9 mouse cellular contexts compared by ENCODE assay signal in the genomic region with DNA sequence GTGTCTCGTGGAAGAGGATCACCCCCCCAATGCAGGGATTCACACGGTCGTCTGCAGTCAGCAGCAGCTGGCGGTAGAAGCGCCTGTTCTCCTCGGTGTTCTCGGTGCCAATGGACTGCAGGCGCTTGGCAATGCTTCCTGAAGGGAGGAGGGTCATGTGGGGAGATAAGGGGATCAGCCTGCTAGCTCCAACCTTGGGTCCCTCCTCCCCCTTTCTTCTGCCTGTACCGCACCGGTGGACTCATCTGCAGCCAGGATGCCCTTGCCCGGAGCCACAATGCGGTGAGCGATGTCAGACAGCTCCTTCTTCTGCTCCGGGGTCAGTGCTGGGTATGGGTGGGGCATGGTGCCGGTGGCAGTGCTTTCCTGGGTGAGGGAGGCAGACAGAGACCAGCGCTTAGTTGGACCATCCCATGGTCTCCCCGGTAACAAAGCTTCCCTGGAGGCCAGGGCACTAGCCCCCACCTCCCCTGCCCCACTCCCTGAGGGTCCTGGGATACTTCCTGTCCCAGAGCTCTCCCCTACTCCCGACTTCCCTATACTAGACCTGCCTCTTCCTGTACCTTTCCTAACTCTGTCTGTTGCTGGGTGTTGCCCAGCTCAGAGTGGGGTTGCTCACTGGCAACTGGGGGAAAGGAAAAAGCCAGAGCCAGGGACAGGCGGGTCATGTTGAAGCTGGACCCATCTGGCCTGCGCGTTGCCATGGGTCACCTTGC. TPM values are rescaled to one million over a fixed set of nuclear protein-coding genes. Genes with fewer than 3 reads are reported as not detected.
DNase-seq lines count a peak whose midpoint lies in the region; ATAC-seq and TF ChIP-seq lines count a peak whose summit lies in the region.
"Had no signal": no experiment of that assay in that cellular context is flagged by ENCODE, and none has a peak within 500 bp of the region (broad histone marks: within the 10 kb centered on the region; RNA-seq: fewer than 3 reads in every experiment).

Gene Fam57b, plus strand, starts transcription at position 258 of the 716 bp plus-strand sequence.

- H3K36me3 ChIP-seq in spleen, adult 2 months (ENCODE audit: control insufficient read depth, insufficient read depth, low read length): peaks cover 16% of the 10 kb centered on the region
- peaks cover 35% of the 10 kb centered on the region for H3K36me3 ChIP-seq in kidney, embryonic 16.5 days (ENCODE audit: insufficient read depth, low read length)
- peaks cover 41% of the 10 kb centered on the region for H3K36me3 ChIP-seq in lung, embryonic 15.5 days
- H3K36me3 ChIP-seq in stomach, embryonic 16.5 days (ENCODE audit: control insufficient read depth, insufficient read depth, low read length): peaks cover 18% of the 10 kb centered on the region

- WGBS in spleen, adult 2 months: 38% methylated on average over 20 of the region's 21 CpGs
- WGBS in kidney, embryonic 16.5 days: 23% methylated on average over 21 of the region's 21 CpGs
- 16% methylated on average over 21 of the region's 21 CpGs for WGBS in lung, embryonic 15.5 days
- WGBS in stomach, embryonic 16.5 days: 21% methylated on average over 21 of the region's 21 CpGs

- H3K4me2 ChIP-seq in kidney, embryonic 16.5 days (replicated peaks; ENCODE audit: low read depth, low read length): peak within 1 kb of the TSS; percentile 81
- peak within 1 kb of the TSS; percentile 86 for H3K4me2 ChIP-seq in lung, embryonic 15.5 days
- H3K4me2 ChIP-seq in stomach, embryonic 16.5 days (ENCODE audit: low read depth, low read length): peak within 1 kb of the TSS; percentile 55

- DNase-seq in spleen, adult 2 months (ENCODE audit: low read depth in 1 of 2, low spot score in 2 of 2): no peak
- no peak for DNase-seq in spleen, postnatal 36 days (ENCODE audit: low spot score in 2 of 2)
- DNase-seq in cerebellum, postnatal 10 days: peak; percentile 88 to 91
- peak; percentile 62 for DNase-seq in heart, adult 8-10 months (ENCODE audit: low spot score)
- no peak for DNase-seq in right cerebral cortex, postnatal 4 days

- no peak for TF ChIP-seq CTCF in spleen, adult 2 months (IDR thresholded peaks at IDR 0.05; ENCODE audit: extremely low read depth, insufficient read depth, insufficient read length, insufficient replicate concordance)

- no peak for TF ChIP-seq POLR2A in spleen, adult 2 months (IDR thresholded peaks at IDR 0.05; ENCODE audit: low read depth, low read length)

- H3K9ac ChIP-seq in kidney, embryonic 16.5 days (replicated peaks; ENCODE audit: low read length): peak within 1 kb of the TSS; percentile 91
- peak within 1 kb of the TSS; percentile 92 for H3K9ac ChIP-seq in lung, embryonic 15.5 days
- H3K9ac ChIP-seq in stomach, embryonic 16.5 days (ENCODE audit: low read length): peak within 1 kb of the TSS; percentile 87

- no peaks in the 10 kb centered on the region for H3K27me3 ChIP-seq in spleen, adult 2 months (ENCODE audit: control insufficient read depth, insufficient read depth, low read length)
- no peaks in the 10 kb centered on the region for H3K27me3 ChIP-seq in kidney, embryonic 16.5 days (ENCODE audit: insufficient read depth, low read length)
- H3K27me3 ChIP-seq in lung, embryonic 15.5 days: no peaks in the 10 kb centered on the region
- H3K27me3 ChIP-seq in stomach, embryonic 16.5 days (ENCODE audit: control insufficient read depth, insufficient read depth, low read length): no peaks in the 10 kb centered on the region

- H3K4me1 ChIP-seq in spleen, adult 2 months (ENCODE audit: control insufficient read depth, insufficient read depth, insufficient read length): peaks cover 9% of the 10 kb centered on the region; the same call in 1 of the 2 replicates
- H3K4me1 ChIP-seq in kidney, embryonic 16.5 days (ENCODE audit: insufficient read depth, low read length): peaks cover 47% of the 10 kb centered on the region
- peaks cover 39% of the 10 kb centered on the region for H3K4me1 ChIP-seq in lung, embryonic 15.5 days
- peaks cover 35% of the 10 kb centered on the region for H3K4me1 ChIP-seq in stomach, embryonic 16.5 days (ENCODE audit: control insufficient read depth, insufficient read depth, low read length)

- H3K9me3 ChIP-seq in kidney, embryonic 16.5 days (ENCODE audit: low read length): no peaks in the 10 kb centered on the region
- H3K9me3 ChIP-seq in lung, embryonic 15.5 days: no peaks in the 10 kb centered on the region
- H3K9me3 ChIP-seq in stomach, embryonic 16.5 days (replicated peaks; ENCODE audit: control insufficient read depth, low read length): no peaks in the 10 kb centered on the region

- peak within 1 kb of the TSS; percentile 97 for H3K27ac ChIP-seq in spleen, adult 2 months (ENCODE audit: insufficient read depth, low read length)
- peak within 1 kb of the TSS; percentile 92 for H3K27ac ChIP-seq in kidney, embryonic 16.5 days (ENCODE audit: low read length)
- peak within 1 kb of the TSS; percentile 95 for H3K27ac ChIP-seq in lung, embryonic 15.5 days
- H3K27ac ChIP-seq in stomach, embryonic 16.5 days (ENCODE audit: low read length): peak within 1 kb of the TSS; percentile 97

- ATAC-seq in kidney, embryonic 16.5 days (ENCODE audit: low FRiP score, low TSS enrichment): no peak
- ATAC-seq in lung, embryonic 15.5 days (ENCODE audit: borderline replicate concordance, extremely low read depth, low FRiP score, low TSS enrichment): no peak
- ATAC-seq in stomach, embryonic 16.5 days (ENCODE audit: insufficient read depth, low FRiP score): no peak

- peak within 1 kb of the TSS; percentile 95 for H3K4me3 ChIP-seq in spleen, adult 2 months (ENCODE audit: extremely low read depth, insufficient read depth, insufficient read length)
- peak within 1 kb of the TSS; percentile 89 for H3K4me3 ChIP-seq in kidney, embryonic 16.5 days (ENCODE audit: low read length)
- peak within 1 kb of the TSS; percentile 89 for H3K4me3 ChIP-seq in lung, embryonic 15.5 days
- peak within 1 kb of the TSS; percentile 73 for H3K4me3 ChIP-seq in stomach, embryonic 16.5 days (replicated peaks; ENCODE audit: low read length)

RNA-seq across cellular contexts. Expression of gene Fam57b, which starts in this region (rescaled TPM):
- polyA plus RNA-seq in spleen, adult 2 months (2012; rRNA removed): 0.30 and 0.62 TPM in 2 replicates
- 10 to 100 TPM in 1 of 4 experiments, 1 to 10 TPM in 3; 6.9 to 10.1 (median 8.0) TPM for total RNA-seq in heart, adult 8-10 months (2022)
- polyA plus RNA-seq in kidney, embryonic 16.5 days (2015; fragmentation: Nextera tagmentation; extraction: Ambion mirVana): 0.19 and 0.52 TPM in 2 replicates
- polyA plus RNA-seq in lung, embryonic 15.5 days (2015; fragmentation: Nextera tagmentation; extraction: Ambion mirVana): 0.10 and 0.19 TPM in 2 replicates
- 1.1 and 1.3 TPM in 2 replicates for polyA plus RNA-seq in stomach, embryonic 16.5 days (2015; fragmentation: Nextera tagmentation; extraction: Ambion mirVana)
- total RNA-seq: common myeloid progenitor, adult 5-6 weeks had no signal

Comparison
In these comparisons a context has a peak if more than half of its experiments do, and no peak if none do; other contexts are left out.
1. DNase-seq: peak in cerebellum, postnatal 10 days (2 of 2) and heart, adult 8-10 months (single experiment); none in spleen, adult 2 months (0 of 2), spleen, postnatal 36 days (0 of 2) and right cerebral cortex, postnatal 4 days (single experiment).
2. Peak in every context shown above with its lines, with median percentiles within 50 percentile points of each other: H3K27ac ChIP-seq, H3K4me3 ChIP-seq, H3K4me2 ChIP-seq and H3K9ac ChIP-seq.